Mouse (Mus musculus) G1E (cell line): ENCODE measurements around the gene Adrb1.

Experiments used
- CTCF ChIP-seq: IDR thresholded peaks from 2 replicates; pipeline ENCODE4 v1.5.1; 2012; ENCODE audit warnings: low read depth, low read length, inconsistent platforms, mixed read lengths
- TAL1 ChIP-seq: conservative IDR thresholded peaks from 2 replicates; pipeline ENCODE4 v1.6.1; 2012; ENCODE audit warnings: low read depth, low read length, inconsistent platforms, mixed read lengths

- TF ChIP-seq CTCF (no peak), TAL1 (no peak)
Observed at GRCm38 (mm10) chr19:56745061-56745460, 23.1 kb downstream of the Adrb1 start.
